Mouse (Mus musculus): ENCODE data around the gene Aars2.

Aars2 gene

GRCm38 (mm10) chr17:45502324-45502723 lies 4.3 kb upstream of the Aars2 start:
- DNase-seq: no peak

- DNase-seq: no peak
Observed at GRCm38 (mm10) chr17:45503301-45503973, 3.2 kb upstream of the Aars2 start.

GRCm38 (mm10) chr17:45505941-45506465 lies 638 bp upstream of the Aars2 start:
- no peak for DNase-seq

- DNase-seq: no peak
Observed at GRCm38 (mm10) chr17:45510871-45511270, 4.2 kb downstream of the Aars2 start.

- DNase-seq: no peak
Observed at GRCm38 (mm10) chr17:45511757-45512156, 5.1 kb downstream of the Aars2 start.

GRCm38 (mm10) chr17:45515204-45515726 lies 8.6 kb downstream of the Aars2 start:
- DNase-seq: no peak

- DNase-seq: no peak
Observed at GRCm38 (mm10) chr17:45515806-45516205, 9.2 kb downstream of the Aars2 start.

- peak; percentile 79 for DNase-seq
Observed at GRCm38 (mm10) chr17:45516488-45516887, 9.8 kb downstream of the Aars2 start.

GRCm38 (mm10) chr17:45517135-45517534 lies 10.5 kb downstream of the Aars2 start:
- DNase-seq: no peak

GRCm38 (mm10) chr17:45517549-45518215 lies 11.0 kb downstream of the Aars2 start:
- DNase-seq: no peak

GRCm38 (mm10) chr17:45518766-45519475 lies 12.3 kb downstream of the Aars2 start:
- DNase-seq: no peak

GRCm38 (mm10) chr17:45520136-45520535 lies 13.5 kb downstream of the Aars2 start:
- DNase-seq: no peak

- DNase-seq: peak; percentile 27
Observed at GRCm38 (mm10) chr17:45523263-45523662, 16.6 kb downstream of the Aars2 start, which contains the start of gene Tcte1. Gene Tcte1 (plus strand): TSS chr17:45523434.

GRCm38 (mm10) chr17:45524961-45525360 lies 18.3 kb downstream of the Aars2 start:
- no peak for DNase-seq

- DNase-seq: no peak
Observed at GRCm38 (mm10) chr17:45526571-45526970, 19.9 kb downstream of the Aars2 start.

GRCm38 (mm10) chr17:45530346-45530782 lies 23.7 kb downstream of the Aars2 start:
- DNase-seq: no peak

GRCm38 (mm10) chr17:45532896-45533295 lies 26.3 kb downstream of the Aars2 start:
- DNase-seq: no peak

- no peak for DNase-seq
Observed at GRCm38 (mm10) chr17:45536264-45536663, 29.6 kb downstream of the Aars2 start.

- DNase-seq: no peak
Observed at GRCm38 (mm10) chr17:45538394-45538793, 31.8 kb downstream of the Aars2 start.

- no peak for DNase-seq
Observed at GRCm38 (mm10) chr17:45539664-45540063, 33.0 kb downstream of the Aars2 start.

- DNase-seq: no peak
Observed at GRCm38 (mm10) chr17:45542129-45542528, 35.5 kb downstream of the Aars2 start.

GRCm38 (mm10) chr17:45542705-45543104 lies 36.1 kb downstream of the Aars2 start:
- no peak for DNase-seq

- no peak for DNase-seq
Observed at GRCm38 (mm10) chr17:45543115-45543514, 36.5 kb downstream of the Aars2 start.

All from lung, postnatal 10 days (tissue).